Mouse (Mus musculus) thymus, postnatal 36 days (tissue): ENCODE results near the gene Sprr2a2.
"Not testable (repeated sequence)": the region's sequence is repeated elsewhere in the genome, so short reads cannot be mapped to it uniquely, and the experiment has no call there.

Source experiments
- DNase-seq, 2 experiments: peaks; one replicate each; pipeline ENCODE4 v3.0.0; 2022; ENCODE audit warnings: mixed read lengths in 2 of 2

Gene Sprr2a2

DNA sequence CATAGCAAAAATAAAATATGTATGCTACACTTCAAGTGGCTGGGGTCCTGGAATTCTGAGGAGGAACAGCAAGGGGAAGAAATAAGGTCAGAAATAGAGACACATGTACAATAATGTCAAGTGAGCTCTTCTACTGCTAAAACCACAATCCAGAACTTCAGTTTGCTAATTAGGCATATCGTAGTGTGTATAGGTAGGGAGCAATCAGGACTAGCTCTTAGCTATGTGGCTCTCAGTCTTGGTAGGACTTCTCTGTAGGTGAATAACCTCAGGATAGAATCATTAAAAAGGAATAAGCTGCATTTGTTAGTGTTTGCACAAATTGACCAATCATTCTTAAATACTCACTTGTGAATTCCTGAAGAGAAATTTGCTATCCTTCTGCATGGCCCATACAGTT is 58.3 kb downstream of the Sprr2a2 start:
- not testable (repeated sequence) for DNase-seq

DNA sequence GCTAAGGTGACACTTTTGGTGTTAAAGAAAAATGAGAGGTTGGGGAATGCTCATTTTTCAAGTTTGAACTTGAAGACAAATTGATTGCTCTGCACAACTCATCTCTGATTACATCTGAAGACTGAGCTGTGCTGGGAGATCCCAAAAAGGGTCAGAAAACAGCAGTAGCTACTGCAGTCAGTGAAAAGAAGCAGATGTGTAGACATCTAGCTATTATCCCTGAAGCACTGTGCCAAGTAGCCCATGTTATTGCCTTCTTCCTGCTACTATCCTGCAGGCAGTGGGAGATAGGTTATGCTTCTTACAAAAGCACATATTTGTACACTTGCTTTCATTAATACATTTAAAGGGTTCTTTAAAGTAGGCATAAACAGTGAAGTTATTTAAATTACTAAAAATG is 63.9 kb downstream of the Sprr2a2 start:
- DNase-seq = not testable (repeated sequence)

DNA sequence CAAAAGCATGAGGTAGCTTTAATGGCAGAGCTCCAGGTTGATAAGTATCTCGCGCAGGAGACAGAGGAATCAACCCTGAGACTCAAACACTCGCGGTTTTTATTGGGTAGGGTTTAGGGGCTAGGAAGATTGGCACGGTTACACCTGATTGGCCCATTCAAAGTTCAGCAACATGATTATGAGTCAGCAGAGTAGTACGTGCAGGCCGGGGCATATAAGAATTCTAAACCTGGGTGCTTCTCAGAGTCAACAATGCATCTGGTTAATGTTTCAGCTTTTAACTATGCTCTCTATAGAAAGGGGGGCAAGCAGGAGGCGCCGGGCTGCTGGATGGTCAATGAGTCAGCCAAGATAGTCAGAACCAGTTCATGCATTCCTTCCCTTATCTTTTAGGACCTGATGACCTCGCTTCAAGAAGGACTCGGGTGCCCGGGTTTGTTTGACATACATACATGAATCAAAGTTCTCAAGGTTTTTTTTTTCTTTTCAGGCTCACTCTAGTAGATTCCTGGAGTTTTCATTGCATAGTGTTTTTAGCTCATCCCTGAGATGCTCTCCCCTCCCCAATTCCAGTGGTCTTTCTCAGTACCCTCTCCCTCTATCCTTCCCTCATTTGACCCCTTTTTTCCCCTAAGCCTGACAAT is 65.4 kb downstream of the Sprr2a2 start:
- DNase-seq = not testable (repeated sequence)

DNA sequence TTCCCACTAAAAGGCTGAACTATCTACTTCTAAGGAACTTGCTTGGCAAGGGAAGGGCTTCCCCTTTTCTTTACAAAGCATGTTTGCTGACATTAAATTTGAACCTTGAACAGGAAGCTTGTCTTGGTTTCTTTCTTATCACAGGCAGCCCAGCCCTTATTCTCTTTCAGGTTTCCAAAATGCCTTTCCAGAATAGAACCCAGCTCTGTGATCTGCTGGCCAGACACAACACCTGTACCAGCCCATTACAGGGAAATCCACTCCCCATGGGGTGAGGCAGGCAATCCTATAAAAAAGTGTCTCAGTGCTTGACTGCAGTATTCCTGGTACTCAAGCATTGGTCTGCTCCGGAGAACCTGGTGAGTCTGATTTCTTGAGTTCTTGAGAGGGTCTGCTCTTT is 69.4 kb downstream of the Sprr2a2 start, which contains the start of gene Sprr2a3:
Gene Sprr2a3, plus strand, starts transcription at position 317 of the 400 bp plus-strand sequence.
- not testable (repeated sequence) for DNase-seq

DNA sequence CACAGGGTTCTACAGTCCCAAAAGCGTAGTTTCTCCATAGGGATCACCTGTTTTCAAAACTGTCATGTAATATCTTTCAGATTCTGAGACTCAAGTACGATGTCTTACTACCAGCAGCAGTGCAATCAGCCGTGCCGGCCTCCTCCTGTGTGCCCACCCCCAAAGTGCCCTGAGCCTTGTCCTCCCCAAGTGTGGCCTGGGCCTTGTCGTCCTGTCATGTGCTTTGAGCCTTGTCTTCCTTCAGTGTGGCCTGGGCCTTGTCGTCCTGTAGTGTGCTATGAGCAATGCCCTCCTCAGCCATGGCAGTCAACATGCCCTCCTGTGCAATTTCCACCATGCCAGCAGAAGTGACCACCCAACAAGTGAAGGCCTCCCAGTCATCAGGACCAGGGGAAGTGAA is 72.8 kb downstream of the Sprr2a2 start:
- not testable (repeated sequence) for DNase-seq
